Mouse (Mus musculus) heart, embryonic 11.5 days (tissue): ENCODE data around the gene 2010300C02Rik. TPM values are rescaled to one million over a fixed set of nuclear protein-coding genes. Genes with fewer than 3 reads are reported as not detected.
"Not testable (repeated sequence)": the region's sequence is repeated elsewhere in the genome, so short reads cannot be mapped to it uniquely, and the experiment has no call there.

Experiments
- ATAC-seq: fragments of 200-750 bp; cut with Nextera tagmentation; replicated peaks from 2 replicates; pipeline ENCODE4 v1.8.0; 2017; ENCODE audit warnings: moderate library complexity; ENCODE audit not compliant: insufficient number of reproducible peaks, low FRiP score, low TSS enrichment
- H3K27ac ChIP-seq: fragments of 300-500 bp; sonication (generic); 2 replicates; pipeline ENCODE4 v1.5.1; 2014; ENCODE audit warnings: mild to moderate bottlenecking, low read depth, low read length
- H3K27me3 ChIP-seq: fragments of 300-500 bp; sonication (generic); 2 replicates; pipeline ENCODE4 v1.6.1; 2014; ENCODE audit warnings: mild to moderate bottlenecking, low read length, mixed read lengths; ENCODE audit not compliant: control insufficient read depth, insufficient read depth
- H3K36me3 ChIP-seq: fragments of 300-500 bp; sonication (generic); 2 replicates; pipeline ENCODE4 v1.6.1; 2014; ENCODE audit warnings: mild to moderate bottlenecking, low read length, moderate library complexity, mixed read lengths; ENCODE audit not compliant: control insufficient read depth, insufficient read depth
- H3K4me1 ChIP-seq: fragments of 300-500 bp; sonication (generic); 2 replicates; pipeline ENCODE4 v1.6.1; 2014; ENCODE audit warnings: low read length; ENCODE audit not compliant: control insufficient read depth, insufficient read depth
- H3K4me2 ChIP-seq: fragments of 300-500 bp; sonication (generic); 2 replicates; pipeline ENCODE4 v1.6.1; 2014; ENCODE audit warnings: mild to moderate bottlenecking, moderate library complexity
- H3K4me3 ChIP-seq: fragments of 300-500 bp; sonication (generic); 2 replicates; pipeline ENCODE4 v1.5.1; 2014; ENCODE audit warnings: low read depth, low read length
- H3K9ac ChIP-seq: fragments of 300-500 bp; sonication (generic); 2 replicates; pipeline ENCODE4 v1.6.1; 2014; ENCODE audit warnings: mild to moderate bottlenecking, low read depth, low read length, moderate library complexity
- H3K9me3 ChIP-seq: fragments of 300-500 bp; sonication (generic); replicated peaks from 2 replicates; pipeline ENCODE4 v1.6.1; 2016; ENCODE audit warnings: low read length; ENCODE audit not compliant: control insufficient read depth
- WGBS: fragments of 180-500 bp; shearing (Covaris S2); extraction: QIAGEN DNeasy Blood & Tissue Kit; methylation state at CpG from one replicate; pipeline ENCODE4 v1.1.7; 2014; ENCODE audit not compliant: insufficient replicate concordance; 5-methylcytosine and 5-hydroxymethylcytosine counted together
- polyA plus RNA-seq: library from polyadenylated mRNA; unstranded; fragments of >200 nt; fragmentation: Nextera tagmentation; extraction: Ambion mirVana; gene quantifications from 2 replicates; pipeline ENCODE4 v1.2.1, GENCODE M21; 2014

2010300C02Rik gene
- polyA plus RNA-seq, 1 experiment from 2014 or later, result 2.8 TPM

- no peak for ATAC-seq
- Histone ChIP-seq H3K4me1 (peaks cover 24% of the 10 kb centered on the region), H3K36me3 (no peaks in the 10 kb centered on the region), H3K9me3 (no peaks in the 10 kb centered on the region), H3K4me3 (no peak overlapping the region), H3K9ac (no peak overlapping the region), H3K4me2 (no peak overlapping the region), H3K27ac (no peak overlapping the region), H3K27me3 (no peaks in the 10 kb centered on the region)
- 33% methylated on average over 4 of the region's 4 CpGs for WGBS
Measured at GRCm38 (mm10) chr1:37616569-37616968, 103.3 kb downstream of the 2010300C02Rik start.

- H3K4me3 ChIP-seq, result no peak overlapping the region
- H3K4me1 ChIP-seq, result peaks cover 24% of the 10 kb centered on the region
- 66% methylated on average over 12 of the region's 12 CpGs for WGBS
- no peak overlapping the region for H3K4me2 ChIP-seq
- no peaks in the 10 kb centered on the region for H3K9me3 ChIP-seq
- H3K9ac ChIP-seq, result no peak overlapping the region
- ATAC-seq, result no peak
- no peaks in the 10 kb centered on the region for H3K36me3 ChIP-seq
- no peak overlapping the region for H3K27ac ChIP-seq
- H3K27me3 ChIP-seq, result no peaks in the 10 kb centered on the region
Measured at GRCm38 (mm10) chr1:37615290-37616040, 104.4 kb downstream of the 2010300C02Rik start.

- Histone ChIP-seq H3K27ac (no peak overlapping the region), H3K36me3 (no peaks in the 10 kb centered on the region), H3K4me3 (no peak overlapping the region), H3K4me1 (peaks cover 24% of the 10 kb centered on the region), H3K27me3 (no peaks in the 10 kb centered on the region), H3K9ac (no peak overlapping the region), H3K4me2 (0 out of 2 replicates have a peak overlapping the region, but pooled peaks have one; percentile 4), H3K9me3 (no peaks in the 10 kb centered on the region)
- WGBS, result 14% methylated on average over 7 of the region's 7 CpGs
- ATAC-seq, result no peak
Measured at GRCm38 (mm10) chr1:37614836-37615235, 105.0 kb downstream of the 2010300C02Rik start.

GRCm38 (mm10) chr1:37614130-37614529, 105.8 kb downstream of the 2010300C02Rik start:
- Histone ChIP-seq H3K4me3 (no peak overlapping the region), H3K9ac (no peak overlapping the region), H3K27ac (no peak overlapping the region), H3K4me1 (peaks cover 24% of the 10 kb centered on the region), H3K4me2 (0 out of 2 replicates have a peak overlapping the region, but pooled peaks have one; percentile 4), H3K9me3 (no peaks in the 10 kb centered on the region), H3K27me3 (no peaks in the 10 kb centered on the region), H3K36me3 (no peaks in the 10 kb centered on the region)
- 63% methylated on average over 15 of the region's 15 CpGs for WGBS
- ATAC-seq, result no peak

- no peaks in the 10 kb centered on the region for H3K36me3 ChIP-seq
- peaks cover 21% of the 10 kb centered on the region for H3K4me1 ChIP-seq
- 71% methylated on average over 6 of the region's 6 CpGs for WGBS
- H3K27ac ChIP-seq, result no peak overlapping the region
- no peak overlapping the region for H3K4me3 ChIP-seq
- no peaks in the 10 kb centered on the region for H3K9me3 ChIP-seq
- H3K4me2 ChIP-seq, result no peak overlapping the region
- no peak for ATAC-seq
- H3K27me3 ChIP-seq, result no peaks in the 10 kb centered on the region
- H3K9ac ChIP-seq, result no peak overlapping the region
Measured at GRCm38 (mm10) chr1:37611032-37611431, 108.9 kb downstream of the 2010300C02Rik start.

GRCm38 (mm10) chr1:37610242-37610641, 109.6 kb downstream of the 2010300C02Rik start:
- WGBS, result 67% methylated on average over 4 of the region's 4 CpGs
- no peak for ATAC-seq
- H3K4me2 ChIP-seq, result no peak overlapping the region
- no peak overlapping the region for H3K4me3 ChIP-seq
- H3K9me3 ChIP-seq, result no peaks in the 10 kb centered on the region
- no peak overlapping the region for H3K9ac ChIP-seq
- no peak overlapping the region for H3K27ac ChIP-seq
- peaks cover 14% of the 10 kb centered on the region for H3K4me1 ChIP-seq
- H3K36me3 ChIP-seq, result no peaks in the 10 kb centered on the region
- H3K27me3 ChIP-seq, result no peaks in the 10 kb centered on the region

GRCm38 (mm10) chr1:37605694-37606093, 114.2 kb downstream of the 2010300C02Rik start:
- not testable (repeated sequence) for H3K27ac ChIP-seq, H3K36me3 ChIP-seq, H3K9me3 ChIP-seq, H3K9ac ChIP-seq, H3K4me1 ChIP-seq, ATAC-seq, H3K4me2 ChIP-seq, H3K4me3 ChIP-seq, H3K27me3 ChIP-seq
- WGBS, result 81% methylated on average over 3 of the region's 5 CpGs

GRCm38 (mm10) chr1:37603206-37603605, 116.7 kb downstream of the 2010300C02Rik start:
- Histone ChIP-seq H3K9ac (no peak overlapping the region), H3K4me2 (no peak overlapping the region)
- 83% methylated on average over 10 of the region's 10 CpGs for WGBS

GRCm38 (mm10) chr1:37602268-37602667, 117.6 kb downstream of the 2010300C02Rik start:
- Histone ChIP-seq H3K4me3 (no peak overlapping the region), H3K4me1 (no peaks in the 10 kb centered on the region), H3K4me2 (no peak overlapping the region), H3K9me3 (no peaks in the 10 kb centered on the region), H3K27me3 (no peaks in the 10 kb centered on the region), H3K36me3 (no peaks in the 10 kb centered on the region), H3K27ac (no peak overlapping the region), H3K9ac (no peak overlapping the region)
- 80% methylated on average over 4 of the region's 4 CpGs for WGBS
- no peak for ATAC-seq

More at GRCm38 (mm10) chr1:37603206-37603605, 116.7 kb downstream of the 2010300C02Rik start:
- H3K36me3 ChIP-seq, result no peaks in the 10 kb centered on the region
- ATAC-seq, result no peak
- no peaks in the 10 kb centered on the region for H3K9me3 ChIP-seq
- H3K27me3 ChIP-seq, result no peaks in the 10 kb centered on the region
- H3K27ac ChIP-seq, result no peak overlapping the region
- no peaks in the 10 kb centered on the region for H3K4me1 ChIP-seq
- H3K4me3 ChIP-seq, result no peak overlapping the region
